Mouse (Mus musculus) stomach, postnatal 0 days (tissue): ENCODE data around the gene B230118H07Rik.

ENCODE experiments used
- CTCF ChIP-seq: IDR thresholded peaks from 2 replicates; pipeline ENCODE4 v1.5.1; 2016; ENCODE audit warnings: antibody characterized with exemption, low read depth, mild to moderate bottlenecking, moderate library complexity
- EP300 ChIP-seq: optimal IDR thresholded peaks from 2 replicates; pipeline ENCODE3; 2016; ENCODE audit warnings: antibody characterized with exemption

DNA sequence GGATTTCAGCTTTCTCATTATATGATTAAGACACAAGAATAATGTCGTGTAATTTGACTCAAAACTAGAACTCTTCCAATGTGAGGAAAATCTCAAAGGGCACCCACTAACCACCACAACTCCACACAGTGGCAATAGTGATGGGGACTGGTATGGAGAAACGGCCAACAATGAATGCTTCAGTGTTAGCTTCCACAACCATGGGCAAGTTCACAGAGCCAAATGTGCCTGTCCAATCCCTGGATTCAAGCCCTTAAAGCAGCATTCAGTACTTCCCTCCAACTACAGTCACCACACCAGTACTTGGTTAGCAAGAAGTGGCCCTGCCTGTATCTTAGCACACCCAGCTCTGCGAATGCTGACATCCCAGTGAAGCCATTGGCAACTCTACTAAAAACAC lies 38.5 kb downstream of the B230118H07Rik start:
- TF ChIP-seq CTCF: no peak
- TF ChIP-seq EP300: no peak
